Mouse (Mus musculus): ENCODE results near the gene Stt3b.

DNA sequence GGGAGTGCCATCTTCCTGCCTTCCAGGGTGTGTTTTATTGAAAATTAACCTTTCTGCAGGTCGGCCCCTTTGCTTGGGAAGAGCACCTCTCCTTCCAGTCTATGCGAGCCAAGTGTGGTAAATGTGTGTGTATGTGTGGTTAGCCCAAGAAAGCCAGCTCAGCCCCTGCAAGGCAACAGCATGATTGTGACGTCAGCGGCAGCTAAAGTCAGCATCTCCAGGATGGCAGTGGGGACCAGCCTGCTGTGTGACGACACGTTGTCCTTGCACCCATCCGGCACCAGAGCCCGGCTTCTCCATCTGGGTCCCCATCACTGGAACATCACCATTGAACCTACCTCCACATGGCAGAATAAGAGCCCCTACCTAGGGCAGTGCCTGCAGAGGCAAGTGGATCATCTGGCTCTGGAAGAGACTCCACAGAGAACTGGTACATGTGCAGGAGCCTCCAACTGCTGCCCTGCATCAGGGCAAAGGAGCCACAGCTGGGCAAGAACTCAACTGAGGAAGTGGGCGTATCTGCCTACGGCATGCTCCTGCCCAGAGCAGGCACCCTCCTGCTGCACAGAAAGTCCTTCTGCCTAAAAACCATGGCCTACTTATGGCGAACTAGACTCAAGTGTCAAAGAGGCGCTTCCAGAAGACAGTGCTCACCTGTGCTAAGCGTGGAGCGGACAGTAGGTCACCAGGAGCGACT is 109.9 kb downstream of the Stt3b start:
- TF ChIP-seq POLR2A (IDR thresholded peaks at IDR 0.05; ENCODE audit: borderline replicate concordance, low read depth, low read length) = no peak
- no peak for TF ChIP-seq CTCF (IDR thresholded peaks at IDR 0.05; ENCODE audit: low read depth, low read length)

Measured in bone marrow macrophage, adult 2 months (primary cell).